Mouse (Mus musculus) forebrain, embryonic 11.5 days (tissue): Measurements from ENCODE around the gene Anapc1. TPM values are rescaled to one million over a fixed set of nuclear protein-coding genes. Genes with fewer than 3 reads are reported as not detected.
A peak's percentile ranks its signal among the peaks of the same experiment; 100 is the strongest.
"Not testable (repeated sequence)": the region's sequence is repeated elsewhere in the genome, so short reads cannot be mapped to it uniquely, and the experiment has no call there.

Experiments used
- ATAC-seq: fragments of 200-750 bp; cut with Nextera tagmentation; replicated peaks from 2 replicates; pipeline ENCODE4 v1.8.0; 2017; ENCODE audit warnings: moderate TSS enrichment; ENCODE audit not compliant: low FRiP score
- DNase-seq: peaks from one replicate; pipeline ENCODE4 v3.0.0-alpha.2; 2017; ENCODE audit warnings: low spot score
- H3K27ac ChIP-seq: fragments of 300-500 bp; sonication (generic); 2 replicates; pipeline ENCODE4 v1.5.1; 2014; ENCODE audit warnings: low read depth, low read length
- H3K27me3 ChIP-seq: fragments of 300-500 bp; sonication (generic); 2 replicates; pipeline ENCODE4 v1.6.1; 2014; ENCODE audit warnings: mild to moderate bottlenecking, low read length, mixed read lengths; ENCODE audit not compliant: control insufficient read depth, insufficient read depth
- H3K36me3 ChIP-seq: fragments of 300-500 bp; sonication (generic); 2 replicates; pipeline ENCODE4 v1.6.1; 2014; ENCODE audit warnings: mild to moderate bottlenecking, low read length, moderate library complexity, mixed read lengths; ENCODE audit not compliant: control insufficient read depth, insufficient read depth
- H3K4me1 ChIP-seq: fragments of 300-500 bp; sonication (generic); replicated peaks from 2 replicates; pipeline ENCODE4 v1.6.1; 2014; ENCODE audit warnings: low read length, mixed read lengths; ENCODE audit not compliant: control insufficient read depth, insufficient read depth
- H3K4me2 ChIP-seq: fragments of 300-500 bp; sonication (generic); 2 replicates; pipeline ENCODE4 v1.6.1; 2014; ENCODE audit warnings: low read depth, mild to moderate bottlenecking, low read length, moderate library complexity, mixed read lengths; ENCODE audit not compliant: severe bottlenecking
- H3K4me3 ChIP-seq: fragments of 300-500 bp; sonication (generic); 2 replicates; pipeline ENCODE4 v1.5.1; 2014; ENCODE audit warnings: low read depth, low read length
- H3K9ac ChIP-seq: fragments of 300-500 bp; sonication (generic); 2 replicates; pipeline ENCODE4 v1.6.1; 2014; ENCODE audit warnings: low read length
- H3K9me3 ChIP-seq: fragments of 300-500 bp; sonication (generic); 2 replicates; pipeline ENCODE4 v1.6.1; 2016; ENCODE audit warnings: low read length, mixed read lengths; ENCODE audit not compliant: control insufficient read depth
- WGBS: fragments of 180-500 bp; shearing (Covaris S2); extraction: QIAGEN DNeasy Blood & Tissue Kit; methylation state at CpG from one replicate; pipeline ENCODE4 v1.1.7; 2014; 5-methylcytosine and 5-hydroxymethylcytosine counted together
- polyA plus RNA-seq: library from polyadenylated mRNA; unstranded; fragments of >200 nt; fragmentation: Nextera tagmentation; extraction: Ambion mirVana; gene quantifications from 2 replicates; pipeline ENCODE4 v1.2.1, GENCODE M21; 2014

The Anapc1 gene
- polyA plus RNA-seq, 1 experiment from 2014 or later = 120 TPM

- Histone ChIP-seq H3K9ac (peak overlapping the region; percentile 61), H3K4me2 (peak overlapping the region; percentile 85), H3K9me3 (no peaks in the 10 kb centered on the region), H3K27ac (no peak overlapping the region), H3K4me1 (no peaks in the 10 kb centered on the region), H3K36me3 (no peaks in the 10 kb centered on the region), H3K4me3 (peak overlapping the region; percentile 50), H3K27me3 (0 out of 2 replicates have a peak, but pooled peaks cover 2% of the 10 kb centered on the region)
- peak; percentile 60 for DNase-seq
- no peak; the same call in 1 of the 2 replicates for ATAC-seq
- under 1% methylated on average over 24 of the region's 24 CpGs for WGBS
Measured at GRCm38 (mm10) chr2:128699201-128699885, 12.2 kb upstream of the Anapc1 start.

DNA sequence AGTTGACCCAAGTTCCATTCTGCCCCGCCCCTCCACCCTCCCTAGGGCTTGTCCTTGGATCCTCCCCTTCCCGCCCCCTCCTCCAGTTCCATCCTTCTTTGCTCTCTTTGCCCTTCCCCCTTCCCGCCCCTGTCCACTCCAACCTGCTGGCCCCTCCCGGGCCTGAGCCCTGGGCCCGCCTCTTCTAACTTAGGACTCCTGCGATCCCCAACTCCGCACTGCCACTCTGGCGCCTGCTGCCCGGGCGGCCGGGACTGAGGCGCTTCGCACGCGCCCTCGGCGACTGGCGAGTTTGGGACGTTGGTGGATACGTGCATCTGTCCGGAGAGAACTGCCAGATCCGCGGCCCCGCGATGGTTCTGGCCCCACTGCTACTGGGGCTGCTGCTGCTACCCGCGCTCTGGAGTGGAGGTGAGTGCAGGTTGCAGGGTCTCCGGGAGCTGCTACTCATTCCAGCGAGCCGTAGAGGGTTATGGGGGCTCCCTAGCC lies 11.5 kb upstream of the Anapc1 start, which contains the start of gene Mertk:
Mertk (plus strand) TSS at position 264 of the 489 bp plus-strand sequence.
- WGBS = 1% methylated on average over 30 of the region's 30 CpGs
- Histone ChIP-seq H3K27me3 (0 out of 2 replicates have a peak, but pooled peaks cover 2% of the 10 kb centered on the region), H3K4me1 (no peaks in the 10 kb centered on the region), H3K4me2 (peak within 1 kb of the TSS; percentile 85), H3K4me3 (peak within 1 kb of the TSS; percentile 50), H3K36me3 (no peaks in the 10 kb centered on the region), H3K9ac (peak within 1 kb of the TSS; percentile 61), H3K27ac (peak within 1 kb of the TSS; percentile 26; the same call in 1 of the 2 replicates), H3K9me3 (no peaks in the 10 kb centered on the region)
- ATAC-seq (peak; percentile 89), DNase-seq (peak; percentile 88)

GRCm38 (mm10) chr2:128698140-128698692 lies 11.0 kb upstream of the Anapc1 start:
- Histone ChIP-seq H3K9me3 (no peaks in the 10 kb centered on the region), H3K27ac (peak overlapping the region; percentile 26; the same call in 1 of the 2 replicates), H3K27me3 (0 out of 2 replicates have a peak, but pooled peaks cover 2% of the 10 kb centered on the region), H3K9ac (peak overlapping the region; percentile 61), H3K4me1 (no peaks in the 10 kb centered on the region), H3K4me3 (peak overlapping the region; percentile 50), H3K36me3 (no peaks in the 10 kb centered on the region), H3K4me2 (peak overlapping the region; percentile 85)
- DNase-seq = peak; percentile 91
- WGBS = under 1% methylated on average over 14 of the region's 14 CpGs
- ATAC-seq = peak; percentile 84

DNA sequence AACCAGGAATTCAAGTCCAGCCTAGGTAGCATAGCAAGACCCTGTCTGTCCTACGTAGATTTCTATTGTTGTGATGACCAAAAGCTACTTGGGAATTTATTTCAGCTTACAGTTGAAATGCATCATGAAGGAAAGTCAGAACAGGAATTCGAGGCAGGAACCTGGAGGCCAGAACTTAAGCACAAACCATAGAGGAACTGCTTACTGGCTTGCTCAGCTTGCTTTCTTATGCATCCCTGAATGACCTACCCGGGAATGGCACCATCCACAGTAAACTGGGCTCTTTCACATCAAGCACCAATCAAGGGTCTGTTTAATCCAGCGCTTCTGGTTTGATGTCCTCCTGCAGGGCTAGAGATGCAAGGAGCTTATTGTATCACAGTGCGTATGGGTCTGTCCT lies 10.4 kb upstream of the Anapc1 start:
- WGBS = 63% methylated on average over 5 of the region's 5 CpGs
- Histone ChIP-seq H3K27me3 (0 out of 2 replicates have a peak, but pooled peaks cover 2% of the 10 kb centered on the region), H3K4me3 (peak overlapping the region; percentile 50; the same call in 1 of the 2 replicates), H3K36me3 (no peaks in the 10 kb centered on the region), H3K27ac (no peak overlapping the region), H3K9ac (0 out of 2 replicates have a peak overlapping the region, but pooled peaks have one; percentile 14), H3K9me3 (no peaks in the 10 kb centered on the region), H3K4me2 (no peak overlapping the region), H3K4me1 (no peaks in the 10 kb centered on the region)
- no peak for DNase-seq
- no peak for ATAC-seq

- Histone ChIP-seq H3K27ac (no peak overlapping the region), H3K27me3 (0 out of 2 replicates have a peak, but pooled peaks cover 2% of the 10 kb centered on the region), H3K36me3 (no peaks in the 10 kb centered on the region), H3K4me3 (no peak overlapping the region), H3K9ac (no peak overlapping the region), H3K9me3 (no peaks in the 10 kb centered on the region), H3K4me1 (no peaks in the 10 kb centered on the region), H3K4me2 (no peak overlapping the region)
- ATAC-seq (no peak), DNase-seq (no peak)
- 94% methylated on average over 1 of the region's 1 CpGs for WGBS
Measured at GRCm38 (mm10) chr2:128697047-128697446, 9.9 kb upstream of the Anapc1 start.

GRCm38 (mm10) chr2:128696426-128696825 lies 9.2 kb upstream of the Anapc1 start:
- H3K4me3 ChIP-seq = no peak overlapping the region
- H3K27ac ChIP-seq = no peak overlapping the region
- no peaks in the 10 kb centered on the region for H3K9me3 ChIP-seq
- 79% methylated on average over 3 of the region's 3 CpGs for WGBS
- H3K4me2 ChIP-seq = no peak overlapping the region
- no peaks in the 10 kb centered on the region for H3K36me3 ChIP-seq
- no peak overlapping the region for H3K9ac ChIP-seq
- ATAC-seq = no peak
- H3K27me3 ChIP-seq = 0 out of 2 replicates have a peak, but pooled peaks cover 2% of the 10 kb centered on the region
- DNase-seq = no peak
- no peaks in the 10 kb centered on the region for H3K4me1 ChIP-seq

GRCm38 (mm10) chr2:128694548-128694947 lies 7.4 kb upstream of the Anapc1 start:
- H3K27me3 ChIP-seq = 0 out of 2 replicates have a peak, but pooled peaks cover 2% of the 10 kb centered on the region
- H3K9me3 ChIP-seq = no peaks in the 10 kb centered on the region
- H3K9ac ChIP-seq = no peak overlapping the region
- H3K4me1 ChIP-seq = no peaks in the 10 kb centered on the region
- no peak overlapping the region for H3K4me3 ChIP-seq
- ATAC-seq (no peak), DNase-seq (no peak)
- H3K36me3 ChIP-seq = no peaks in the 10 kb centered on the region
- no peak overlapping the region for H3K4me2 ChIP-seq
- no peak overlapping the region for H3K27ac ChIP-seq

DNA sequence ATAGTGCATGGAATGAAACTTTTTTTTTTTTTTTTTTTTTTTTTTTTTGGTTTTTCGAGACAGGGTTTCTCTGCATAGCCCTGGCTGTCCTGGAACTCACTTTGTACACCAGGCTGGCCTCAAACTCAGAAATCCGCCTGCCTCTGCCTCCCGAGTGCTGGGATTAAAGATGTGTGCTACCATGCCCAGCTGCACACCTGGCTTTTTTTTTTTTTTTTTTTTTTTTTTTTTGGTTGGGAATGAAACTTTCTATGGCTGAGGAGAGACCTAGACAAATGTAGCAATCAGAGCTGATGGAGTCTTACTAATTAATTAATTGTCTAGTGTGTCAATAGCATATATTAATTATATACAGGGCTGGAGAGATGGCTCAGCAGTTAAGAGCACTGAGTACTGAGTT lies 6.6 kb upstream of the Anapc1 start:
- not testable (repeated sequence) for DNase-seq
- WGBS = 95% methylated on average over 2 of the region's 3 CpGs

More for the DNA sequence above, 6.6 kb upstream of the Anapc1 start:
- ATAC-seq, H3K27ac ChIP-seq, H3K4me1 ChIP-seq, H3K9ac ChIP-seq, H3K4me3 ChIP-seq, H3K27me3 ChIP-seq, H3K36me3 ChIP-seq, H3K4me2 ChIP-seq, H3K9me3 ChIP-seq: not testable (repeated sequence)
